Mouse (Mus musculus) Muller cell, postnatal 12 days (primary cell): ENCODE results near the gene Cox11.

ENCODE experiments used
- DNase-seq: peaks from one replicate; pipeline ENCODE4 v3.0.0-alpha.2; 2015; ENCODE audit errors: inconsistent ontology term

Cox11 gene

GRCm38 (mm10) chr11:90637440-90638311 is at the start of gene Cox11, which contains the start of gene Stxbp4:
TSS of gene Cox11 (plus strand) at chr11:90638173.
TSS of gene Stxbp4 (minus strand) at chr11:90638084.
- DNase-seq, result peak; percentile 98

GRCm38 (mm10) chr11:90590996-90591395 is 47.0 kb upstream of the Cox11 start:
- no peak for DNase-seq

- no peak for DNase-seq
These were observed 42.1 kb upstream of the Cox11 start for GRCm38 (mm10) chr11:90595826-90596225.

- DNase-seq, result no peak
These were observed 34.9 kb upstream of the Cox11 start for GRCm38 (mm10) chr11:90603066-90603465.

- no peak for DNase-seq
These were observed 25.9 kb upstream of the Cox11 start for GRCm38 (mm10) chr11:90612118-90612517.

GRCm38 (mm10) chr11:90614743-90615142 is 23.2 kb upstream of the Cox11 start:
- DNase-seq, result no peak

- DNase-seq, result peak; percentile 30
These were observed 21.5 kb upstream of the Cox11 start for GRCm38 (mm10) chr11:90616431-90616830.

GRCm38 (mm10) chr11:90622044-90622443 is 15.9 kb upstream of the Cox11 start:
- DNase-seq, result no peak

- DNase-seq, result no peak
These were observed 15.5 kb upstream of the Cox11 start for GRCm38 (mm10) chr11:90622500-90622899.

GRCm38 (mm10) chr11:90623477-90623876 is 14.5 kb upstream of the Cox11 start:
- peak; percentile 24 for DNase-seq

GRCm38 (mm10) chr11:90625174-90625573 is 12.8 kb upstream of the Cox11 start:
- DNase-seq, result no peak

- no peak for DNase-seq
These were observed 10.2 kb upstream of the Cox11 start for GRCm38 (mm10) chr11:90627751-90628150.

- DNase-seq, result no peak
These were observed 5.5 kb upstream of the Cox11 start for GRCm38 (mm10) chr11:90632480-90632879.

GRCm38 (mm10) chr11:90634661-90635060 is 3.3 kb upstream of the Cox11 start:
- DNase-seq, result no peak

- no peak for DNase-seq
These were observed 398 bp downstream of the Cox11 start for GRCm38 (mm10) chr11:90638312-90638830.

GRCm38 (mm10) chr11:90649777-90650176 is 11.8 kb downstream of the Cox11 start:
- DNase-seq, result no peak

GRCm38 (mm10) chr11:90650231-90650885 is 12.4 kb downstream of the Cox11 start:
- DNase-seq, result no peak

GRCm38 (mm10) chr11:90652603-90653002 is 14.6 kb downstream of the Cox11 start:
- DNase-seq, result no peak

GRCm38 (mm10) chr11:90657527-90657926 is 19.6 kb downstream of the Cox11 start:
- no peak for DNase-seq

- DNase-seq, result no peak
These were observed 22.7 kb downstream of the Cox11 start for GRCm38 (mm10) chr11:90660662-90661061.

- no peak for DNase-seq
These were observed 25.1 kb downstream of the Cox11 start for GRCm38 (mm10) chr11:90663052-90663451.

- DNase-seq, result no peak
These were observed 25.8 kb downstream of the Cox11 start for GRCm38 (mm10) chr11:90663618-90664297.
